Mouse (Mus musculus) MEL-GATA-1-ER (cell line): ENCODE measurements at regions not wholly inside any gene's neighbourhood (a gene's known extent, or its start where the extent isn't known, plus 50 kb on each side); places are given as distances from the start of the nearest gene placed in this dataset.

Experiments
- DNase-seq: peaks from one replicate; pipeline ENCODE4 v3.0.0-alpha.2; 2012; ENCODE audit warnings: low read depth; ENCODE audit errors: extremely low read depth

DNA sequence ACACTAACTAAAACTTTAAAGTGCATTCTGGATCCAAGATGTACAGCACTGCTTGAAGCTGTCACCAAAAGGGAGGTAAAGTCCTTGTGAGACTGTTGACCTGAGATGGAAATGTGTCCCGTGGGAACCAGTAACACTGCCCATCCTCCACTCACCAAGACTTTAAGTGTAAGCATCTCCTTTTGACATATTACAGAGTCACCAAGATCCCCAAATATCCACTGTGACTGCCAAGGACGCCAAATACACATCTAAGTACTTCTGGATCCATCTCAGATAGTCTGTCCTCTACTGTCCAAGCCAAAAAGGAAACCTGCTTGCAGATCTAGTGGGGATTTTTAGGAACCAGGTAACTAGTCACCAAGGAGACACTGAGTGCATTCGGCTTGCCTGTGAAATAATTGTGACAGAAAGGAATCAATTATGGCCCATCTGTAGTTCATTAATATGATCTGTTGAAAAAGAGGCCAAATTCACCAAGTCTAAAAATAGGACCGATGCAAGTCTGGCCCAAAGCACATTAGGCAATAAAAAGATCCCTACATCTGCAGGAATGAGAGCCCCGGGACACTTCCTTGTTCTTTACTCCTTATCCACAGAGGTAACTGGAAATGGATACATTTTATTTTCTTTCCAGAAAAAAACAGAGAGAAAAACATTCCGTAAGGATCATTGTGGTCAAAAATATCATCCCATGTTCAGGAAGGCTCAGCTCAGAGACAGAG, 157.8 kb upstream of the Irf2bp2 start:
- DNase-seq, result no peak

DNA sequence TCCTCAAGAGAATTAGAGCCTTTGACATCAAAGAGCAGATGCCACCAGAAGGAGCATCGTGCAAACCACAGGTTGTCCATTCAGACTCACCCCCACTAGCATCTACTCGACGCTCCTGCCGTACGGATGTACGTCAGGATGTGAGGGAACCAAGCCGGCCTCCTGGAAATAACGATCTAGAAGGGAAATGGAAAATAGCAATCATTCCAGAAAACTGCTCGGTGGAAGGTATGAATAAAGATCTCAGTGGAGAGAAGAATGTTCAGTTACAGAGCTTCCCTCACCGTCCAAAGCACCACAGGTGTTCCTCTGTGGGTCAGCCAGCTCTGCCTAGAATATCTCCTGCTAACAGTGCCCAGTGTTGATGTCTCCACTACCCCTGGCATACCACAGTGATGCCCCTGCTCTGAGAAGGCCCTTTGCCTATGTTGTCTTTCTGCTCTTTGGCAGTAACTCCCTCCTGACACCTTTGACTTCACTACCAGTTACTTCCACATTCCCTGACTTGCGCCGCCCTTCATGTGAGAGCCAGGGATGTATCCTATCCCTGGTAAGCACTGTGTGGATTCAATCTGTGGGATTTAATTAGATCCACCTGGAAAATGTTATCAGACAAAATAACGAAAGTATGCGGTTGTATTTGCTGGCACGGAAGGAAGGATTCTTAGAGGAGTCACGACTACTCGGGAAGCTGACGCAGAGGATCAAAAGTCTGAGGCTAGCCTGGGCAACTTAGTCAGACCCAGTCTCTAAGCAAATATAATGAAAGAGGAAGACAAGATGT, 152.4 kb upstream of the Irf2bp2 start:
- no peak for DNase-seq

DNA sequence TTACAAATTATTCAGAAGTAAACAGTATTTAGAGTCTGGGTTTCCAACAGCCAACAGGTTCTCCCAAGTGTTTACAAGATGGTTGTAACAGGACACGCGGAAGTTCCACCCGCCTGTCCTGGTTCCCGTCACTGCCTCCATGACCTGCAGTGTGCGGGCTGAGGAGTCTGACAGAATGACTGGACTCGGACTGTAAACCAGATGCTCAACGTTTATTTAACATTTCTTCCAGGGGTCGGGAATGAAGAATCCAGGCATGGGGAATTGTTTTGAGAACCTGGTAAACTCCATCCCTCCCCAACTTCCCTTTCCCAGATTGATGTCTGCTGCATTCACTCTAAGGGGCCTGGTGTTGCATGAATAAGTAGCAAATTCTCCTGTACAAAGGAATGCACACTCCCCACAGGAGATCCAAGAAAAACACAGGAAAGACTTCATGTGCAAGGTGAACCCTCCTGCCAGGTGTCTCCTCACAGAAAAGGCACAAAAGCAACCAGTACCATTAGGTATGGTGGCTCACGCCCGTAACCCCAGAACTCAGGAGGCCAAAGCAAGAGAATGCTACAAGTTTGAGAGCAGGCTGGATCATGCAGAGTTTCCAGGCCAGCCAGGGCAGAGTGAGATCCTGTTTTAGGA, 151.1 kb upstream of the Irf2bp2 start:
- DNase-seq, result no peak

DNA sequence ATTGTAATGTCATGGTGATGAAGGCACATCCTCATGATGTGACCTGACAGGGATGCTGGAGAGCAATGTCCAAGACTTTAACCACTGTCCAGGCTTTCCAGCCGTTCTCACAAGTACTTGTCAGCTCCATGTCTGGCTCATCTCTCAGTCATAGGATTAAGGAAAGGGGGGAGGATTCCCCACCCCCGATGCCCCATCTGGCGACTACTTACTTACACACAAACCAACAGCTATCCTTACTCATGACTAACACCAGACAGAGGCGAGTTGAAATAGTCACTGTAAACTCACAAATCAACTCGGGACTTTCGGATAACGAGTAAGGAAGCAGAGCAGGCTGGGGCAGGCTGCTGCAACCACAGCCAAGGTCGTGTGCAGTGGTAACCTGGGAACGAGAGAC, 149.5 kb upstream of the Irf2bp2 start:
- DNase-seq, result no peak

DNA sequence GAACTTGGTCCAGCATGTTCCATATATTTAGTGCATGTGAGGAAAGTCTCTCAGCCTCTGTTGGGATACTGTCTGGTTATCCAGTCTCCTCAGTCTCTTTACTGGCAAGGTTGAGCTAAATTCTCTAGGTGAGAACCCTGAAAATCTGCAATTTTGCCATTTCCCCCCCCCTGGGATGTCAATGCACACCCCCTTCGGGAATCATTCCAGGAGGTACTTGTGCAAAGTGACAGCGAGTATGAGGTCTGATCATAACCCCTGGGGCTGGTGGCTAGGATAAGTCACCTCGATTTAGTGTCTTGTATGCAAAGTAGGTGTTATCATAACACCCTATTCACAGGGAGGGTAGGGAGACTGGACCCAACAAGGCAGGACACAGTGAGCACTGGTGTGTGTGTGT, 148.3 kb upstream of the Irf2bp2 start:
- no peak for DNase-seq

DNA sequence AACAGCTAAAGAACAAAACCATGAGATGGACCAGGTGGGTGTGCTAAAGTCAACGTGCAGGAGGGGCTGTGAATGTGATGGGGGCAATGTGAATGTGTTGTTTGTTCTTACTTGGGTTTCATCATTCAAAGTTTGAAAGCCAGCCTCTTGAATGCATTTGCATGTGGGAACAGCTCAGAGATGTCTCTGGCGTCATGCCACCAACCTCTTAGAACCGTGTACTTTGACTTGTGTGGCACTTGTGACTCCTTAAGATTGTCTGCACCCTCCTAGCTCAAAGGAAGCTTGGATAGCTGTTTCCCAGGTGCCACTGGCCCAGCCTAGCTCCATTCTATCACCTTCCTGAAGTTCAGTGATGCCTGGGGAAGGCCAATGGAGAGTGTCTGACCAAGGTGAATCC, 147.2 kb upstream of the Irf2bp2 start:
- DNase-seq, result no peak

DNA sequence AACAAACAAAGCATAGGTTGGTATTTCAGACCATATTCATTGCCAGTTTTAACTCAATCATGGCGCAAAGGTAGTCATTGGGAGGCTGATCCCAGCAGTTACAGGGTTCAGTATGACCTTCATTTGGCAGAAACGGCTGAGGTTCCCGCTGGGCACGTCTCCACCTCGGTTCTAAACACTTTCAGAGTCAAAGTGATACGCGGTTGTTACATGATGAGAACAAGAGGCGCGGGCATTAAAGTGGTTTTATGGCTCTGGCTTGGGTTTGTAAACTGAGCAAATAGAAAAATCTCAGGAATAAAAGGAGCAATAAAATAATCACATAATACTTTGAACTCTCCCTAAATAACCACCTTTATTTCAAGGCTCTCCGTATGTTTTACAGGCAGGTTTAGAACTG, 146.0 kb upstream of the Irf2bp2 start:
- no peak for DNase-seq

DNA sequence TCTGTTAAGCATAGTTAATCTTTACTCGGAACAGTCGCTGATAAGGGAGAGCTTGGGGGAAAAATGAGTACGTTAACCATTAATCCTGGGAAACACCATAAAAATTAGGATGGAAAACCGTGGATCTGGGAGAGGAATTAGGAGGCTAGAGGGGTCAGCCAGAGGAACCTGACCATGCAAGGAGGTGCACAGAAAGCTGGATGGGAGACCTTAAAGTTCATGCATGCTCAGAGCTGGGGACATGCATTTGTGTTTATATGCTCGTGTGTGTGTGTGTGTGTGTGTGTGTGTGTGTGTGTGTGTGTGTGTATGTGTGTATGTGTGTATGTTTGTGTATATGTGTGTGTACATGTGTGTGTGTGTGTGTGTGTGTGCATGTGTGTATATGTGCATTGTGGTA, 143.2 kb upstream of the Irf2bp2 start:
- no peak for DNase-seq

DNA sequence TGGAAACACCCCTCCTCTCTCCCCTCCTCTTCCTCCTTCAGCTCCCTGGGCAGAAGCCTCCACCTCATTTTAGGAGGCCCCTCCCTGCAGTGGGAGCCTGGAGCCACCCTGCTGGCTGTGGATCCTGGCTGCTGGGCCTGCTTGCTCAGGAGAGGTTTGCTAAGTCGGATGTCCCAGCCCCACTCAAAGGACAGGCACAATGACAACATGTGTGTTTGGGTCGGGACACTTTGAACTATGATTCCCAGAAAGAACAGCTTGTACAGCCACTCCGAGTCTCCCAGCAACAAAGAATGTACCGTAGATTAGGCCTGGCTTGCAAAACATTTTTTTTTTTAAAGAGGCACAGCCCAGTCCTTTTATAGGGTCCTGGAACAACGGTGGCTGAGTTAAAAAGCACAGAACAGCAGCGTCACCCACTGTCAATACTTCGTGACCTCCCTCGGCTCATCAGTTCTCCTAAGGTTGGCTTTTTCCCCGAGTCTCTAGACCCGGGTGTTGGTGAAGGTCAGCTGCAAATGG, 142.7 kb upstream of the Irf2bp2 start:
- no peak for DNase-seq

DNA sequence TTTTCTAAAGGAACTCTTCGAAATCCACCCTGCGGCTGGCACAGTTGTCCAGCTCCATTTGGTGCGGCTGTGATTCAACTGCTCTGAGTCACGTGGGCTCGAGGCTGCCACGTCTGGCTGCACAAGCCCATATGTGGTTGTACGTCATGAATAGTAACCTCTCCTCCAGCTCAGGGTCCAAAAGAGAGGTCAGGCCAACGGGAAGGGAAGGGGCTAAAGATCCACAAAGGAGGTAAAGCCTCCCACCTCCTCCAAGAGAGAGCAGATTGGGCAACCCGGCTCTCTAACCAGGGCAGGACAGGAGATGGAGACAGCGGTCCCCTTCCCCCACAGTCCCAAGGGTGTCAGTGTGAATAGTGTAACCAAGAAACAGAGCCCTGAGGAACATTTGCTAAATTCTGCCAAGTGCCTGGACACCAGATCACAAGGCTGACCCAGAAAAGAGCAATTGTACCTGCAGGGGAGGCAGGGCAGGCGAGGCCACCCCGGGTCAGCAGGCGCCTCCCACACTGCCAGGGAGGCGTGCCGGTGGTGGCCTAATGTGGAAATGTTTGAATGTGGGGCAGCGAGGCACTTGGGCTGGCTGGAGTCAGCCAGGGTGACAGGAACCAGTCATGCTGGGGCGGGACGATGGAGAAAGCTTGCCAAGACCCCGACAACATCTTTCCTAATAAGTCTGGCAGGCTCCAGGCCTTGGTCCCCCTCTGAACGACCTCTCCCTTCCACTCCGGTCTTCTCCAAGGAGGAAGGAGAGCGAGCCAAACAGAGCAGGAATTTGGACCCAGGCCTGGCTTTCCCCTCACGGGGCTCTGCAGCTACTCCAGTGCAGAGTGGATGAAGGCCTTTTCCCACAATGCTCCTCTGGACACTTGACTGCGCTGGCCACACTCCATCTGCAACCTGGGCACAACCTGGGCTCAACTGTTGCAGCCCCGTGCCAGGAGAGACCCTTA, 142.0 kb upstream of the Irf2bp2 start:
- DNase-seq, result no peak

DNA sequence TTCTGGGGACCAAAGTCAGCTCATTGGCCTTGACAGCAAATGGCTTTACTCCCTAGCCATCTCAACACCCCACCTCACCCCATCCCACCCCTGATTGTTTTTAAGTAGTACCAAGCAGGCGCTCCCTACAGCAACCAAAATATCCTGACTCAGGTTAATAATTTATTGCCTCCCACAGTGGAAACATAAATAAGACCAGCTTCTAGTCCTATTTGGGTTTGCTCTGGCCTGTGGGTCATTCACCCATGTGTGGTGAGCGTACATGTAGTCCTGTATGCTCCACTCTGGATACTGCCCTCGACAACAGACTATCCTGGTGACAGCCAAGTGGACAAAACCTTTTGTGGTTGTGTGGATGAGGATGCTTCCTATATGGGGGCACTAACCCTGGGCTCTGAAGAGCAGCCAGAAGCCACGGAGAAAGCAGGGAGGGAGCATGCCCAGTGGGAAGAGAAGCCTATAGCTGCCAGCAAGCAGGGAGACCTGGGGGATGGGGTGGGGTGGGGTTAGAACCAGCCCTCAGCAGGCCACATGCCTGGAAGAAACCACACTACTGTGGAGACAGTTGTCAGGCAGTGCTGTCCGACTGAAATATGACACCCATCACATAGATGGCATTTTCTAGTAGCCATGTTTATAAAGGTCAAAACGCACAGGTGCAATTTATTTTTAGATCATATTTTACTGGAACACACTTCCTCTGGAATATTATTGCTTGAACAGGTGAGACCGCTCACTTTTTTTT, 141.1 kb upstream of the Irf2bp2 start:
- DNase-seq, result no peak

DNA sequence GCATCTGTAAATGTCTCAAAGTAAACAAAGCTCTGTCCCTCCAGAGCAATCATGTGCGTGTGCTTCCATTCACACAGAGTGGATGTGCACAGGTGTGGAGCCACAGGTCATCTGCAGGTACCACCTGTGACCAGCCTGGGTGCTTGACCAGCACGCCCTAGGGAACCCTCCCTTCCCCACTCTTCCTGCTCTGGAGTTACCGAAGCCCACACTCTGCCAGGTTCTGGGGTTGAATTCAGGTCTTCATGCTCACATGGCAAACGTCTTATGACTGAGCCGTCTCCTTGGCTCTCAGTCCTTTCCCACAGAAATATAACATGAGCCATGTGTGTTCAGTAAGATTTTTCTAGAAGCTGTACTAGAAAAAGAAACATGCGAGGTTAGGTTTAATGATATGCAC, 140.0 kb upstream of the Irf2bp2 start:
- DNase-seq, result no peak

DNA sequence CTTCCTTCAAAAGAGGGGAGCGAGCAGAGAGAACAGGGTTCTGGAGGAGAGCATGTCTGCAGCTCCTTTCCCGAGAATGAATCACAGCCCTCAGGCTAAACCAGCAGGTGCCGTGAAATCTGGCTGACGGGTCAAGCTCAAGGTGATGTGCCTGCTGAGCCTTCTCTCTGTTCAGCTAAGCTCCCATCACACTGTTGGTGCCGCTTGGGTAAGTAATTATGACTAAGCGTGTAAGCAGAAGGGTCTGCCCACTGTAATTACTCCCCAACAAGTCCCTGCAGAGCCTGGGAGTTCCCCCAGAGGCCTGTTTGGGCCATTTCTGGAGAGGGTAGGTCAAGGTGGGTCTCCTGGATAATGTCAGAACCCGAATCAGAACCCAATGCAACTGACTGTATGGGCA, 139.5 kb upstream of the Irf2bp2 start:
- no peak for DNase-seq

DNA sequence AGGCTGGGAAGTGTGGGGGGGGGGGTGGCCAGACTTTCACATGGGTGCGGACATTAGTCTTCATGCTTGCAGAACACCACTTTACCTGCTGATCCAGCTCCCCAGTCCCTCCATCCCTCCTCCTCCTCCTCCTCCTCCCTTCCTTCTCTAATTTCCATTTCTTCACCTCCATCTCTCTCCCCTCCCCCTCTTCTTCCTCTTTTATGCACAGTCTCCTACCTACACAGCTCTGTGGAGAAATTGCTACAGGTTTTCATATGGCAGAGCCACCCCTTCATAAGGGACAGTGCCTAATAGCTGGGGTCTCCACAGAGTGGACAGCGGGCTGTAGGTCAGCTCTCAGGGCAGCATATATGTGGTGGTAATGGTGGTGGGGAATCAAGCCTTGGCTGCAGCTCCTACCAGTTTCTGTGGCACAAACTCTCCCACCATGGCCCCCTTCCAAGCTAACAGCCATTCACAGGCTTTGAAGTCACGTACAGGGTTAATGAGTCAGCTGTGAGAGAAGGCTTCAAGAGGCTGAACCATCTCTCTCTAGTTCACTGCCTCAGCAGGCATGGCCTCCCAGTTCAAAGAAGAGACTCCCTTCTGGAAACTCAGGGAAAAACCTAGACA, 136.3 kb upstream of the Irf2bp2 start:
- DNase-seq, result no peak

DNA sequence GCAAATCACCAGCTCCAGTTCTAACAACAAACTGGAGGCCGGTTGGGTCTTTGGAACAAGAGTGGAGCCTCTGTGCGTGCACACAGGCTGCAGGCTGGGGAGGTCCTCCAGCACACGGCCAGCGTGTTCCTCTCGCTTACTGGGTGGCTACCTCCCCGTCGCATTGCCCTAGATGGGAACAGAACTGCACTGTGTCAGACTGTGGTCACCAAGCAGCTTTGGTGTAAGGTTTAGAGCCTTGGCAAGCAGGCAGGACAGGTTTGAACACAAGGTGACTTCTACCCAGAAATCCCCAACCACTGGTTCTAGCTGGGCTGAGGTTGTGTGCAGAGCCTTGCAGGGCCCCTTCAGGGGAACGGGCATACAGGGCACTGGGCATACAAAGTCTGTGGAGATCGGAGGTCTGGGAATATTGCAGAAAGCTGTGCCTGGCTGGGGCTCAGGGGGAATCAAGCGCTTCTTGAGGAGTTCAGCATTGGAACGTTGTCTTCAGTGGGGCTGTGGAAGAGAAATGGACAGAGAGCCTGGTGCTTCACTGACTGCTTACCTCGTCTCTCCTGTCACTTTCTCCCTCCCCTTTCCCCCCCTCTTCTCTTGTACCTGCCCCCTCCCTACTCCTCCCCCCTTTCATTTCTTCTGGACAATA, 135.3 kb upstream of the Irf2bp2 start:
- no peak for DNase-seq

DNA sequence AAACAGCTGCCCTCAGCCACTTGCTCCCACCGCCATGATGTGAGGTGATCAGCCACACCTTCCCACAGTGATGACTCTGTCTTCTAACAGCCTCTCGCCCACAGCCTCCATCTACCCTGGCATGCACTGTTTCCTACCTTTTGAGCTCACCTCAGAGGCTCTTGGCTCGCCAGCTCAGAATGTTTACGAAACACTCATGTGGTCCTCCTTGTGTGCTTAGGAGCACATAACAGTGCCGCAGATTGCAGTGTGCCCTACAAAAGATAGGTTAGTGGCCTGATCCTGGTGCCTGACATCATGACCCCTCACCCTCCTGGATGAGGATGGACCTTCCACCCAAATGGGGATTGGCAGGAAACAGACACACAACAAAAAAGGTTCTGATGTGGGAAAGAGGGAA, 134.3 kb upstream of the Irf2bp2 start:
- DNase-seq, result no peak

DNA sequence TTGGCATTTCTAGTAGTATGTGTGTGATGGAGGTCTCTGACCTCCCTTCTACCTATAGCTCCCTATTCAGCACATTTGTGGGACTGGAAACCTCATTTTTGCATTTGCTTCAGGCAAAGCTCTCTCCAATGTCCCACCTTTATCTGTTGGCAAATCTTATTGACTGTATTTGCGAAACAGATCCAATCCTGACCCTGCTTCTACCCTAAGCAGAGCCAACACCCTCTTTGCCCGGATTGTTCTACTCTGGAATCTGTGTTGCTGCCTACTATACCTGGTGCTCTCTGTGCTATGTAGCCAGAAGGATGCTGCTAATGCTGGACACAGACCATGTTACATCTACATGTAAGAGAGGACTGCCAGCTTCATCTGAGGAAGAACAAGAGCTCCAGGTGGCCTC, 133.3 kb upstream of the Irf2bp2 start:
- no peak for DNase-seq

DNA sequence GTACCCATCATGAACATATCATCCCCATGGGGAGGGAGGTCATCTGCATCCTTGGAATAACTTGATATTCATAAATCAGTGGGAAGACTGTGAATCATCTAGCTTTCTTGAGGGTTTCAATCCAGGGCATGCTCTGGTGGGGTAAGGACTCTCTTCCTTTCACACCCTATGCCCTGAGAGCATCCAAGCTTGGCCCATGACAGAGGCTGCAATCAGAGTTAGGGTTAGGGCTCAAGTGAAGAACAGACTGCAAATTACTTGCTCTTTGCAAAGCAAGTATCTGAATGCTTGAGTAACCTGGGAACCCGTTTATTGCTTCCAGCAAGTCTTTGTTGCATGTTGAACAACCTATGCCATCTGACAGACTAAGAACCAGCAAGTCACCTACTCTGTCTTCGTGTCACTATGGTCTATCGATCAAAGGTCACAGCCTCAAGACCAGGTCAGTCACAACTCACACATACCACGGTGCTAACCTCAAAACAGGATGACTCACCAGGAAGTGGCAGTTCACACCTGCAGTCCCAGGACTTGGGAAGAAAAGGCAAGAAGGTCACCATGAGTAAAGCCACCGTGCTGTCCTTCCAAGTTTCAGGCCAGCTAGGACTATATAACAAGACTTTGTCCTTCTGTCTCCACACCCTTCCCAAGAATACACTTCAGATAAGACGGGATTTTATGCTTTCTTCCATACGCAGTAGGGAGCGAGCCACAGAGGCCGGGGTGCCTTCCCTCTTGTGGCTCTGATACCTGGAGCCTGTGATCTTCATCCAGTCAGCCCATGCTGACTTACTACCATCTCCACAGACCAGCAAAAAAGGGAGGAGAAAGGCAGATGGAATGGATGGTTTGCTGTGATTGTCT, 129.7 kb upstream of the Irf2bp2 start:
- no peak for DNase-seq

DNA sequence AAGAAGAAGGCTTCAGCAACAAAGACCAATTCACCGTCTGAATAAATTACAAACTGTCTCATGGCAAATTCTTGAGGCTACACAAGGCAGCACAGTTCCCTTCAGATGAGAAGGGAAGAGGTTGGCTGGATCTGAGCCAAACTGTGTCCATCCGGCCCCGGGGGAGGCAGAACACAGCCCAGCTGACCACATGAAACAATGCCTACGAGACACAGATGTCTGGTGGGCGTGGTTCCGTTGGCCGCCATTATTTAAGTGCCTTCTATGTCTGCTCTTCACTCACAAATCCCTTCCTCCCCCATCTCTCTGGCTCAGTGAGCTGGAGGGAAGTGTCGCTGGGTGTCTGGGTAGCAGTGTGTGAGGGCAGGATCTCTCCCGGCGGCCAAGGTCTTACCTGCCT, 127.8 kb upstream of the Irf2bp2 start:
- no peak for DNase-seq
